Mouse (Mus musculus) frontal cortex, postnatal 14 days (tissue): ENCODE measurements around the gene Tnr.
A peak's percentile ranks its signal among the peaks of the same experiment; 100 is the strongest.

Experiments used
- DNase-seq, 2 experiments: peaks; one replicate each; pipeline ENCODE4 v3.0.0; 2022; ENCODE audit warnings: low spot score in 2 of 2

Gene Tnr

DNA sequence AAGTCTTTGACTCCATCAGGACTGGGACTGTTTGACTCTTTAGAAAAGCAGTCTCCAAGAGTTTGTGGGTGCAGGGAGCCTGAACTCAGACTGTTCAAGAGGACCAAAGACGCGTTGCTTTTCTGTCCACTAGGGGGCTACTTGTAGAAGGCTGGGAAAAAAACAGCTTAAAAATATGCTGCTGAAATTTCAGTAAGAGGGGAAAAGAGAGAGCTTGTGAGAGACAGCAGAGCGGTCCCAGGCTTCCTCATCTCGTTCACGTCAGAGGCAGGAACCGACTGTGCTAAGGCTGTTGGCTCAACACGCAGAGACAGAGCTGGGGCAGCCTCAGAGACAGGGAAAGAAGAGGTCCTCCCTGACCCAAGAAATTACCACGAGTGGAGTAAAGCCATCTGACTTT, at the start of gene Tnr:
Gene Tnr (plus strand): TSS at position 192 of the 400 bp plus-strand sequence.
- DNase-seq = peak; percentile 71 to 78

DNA sequence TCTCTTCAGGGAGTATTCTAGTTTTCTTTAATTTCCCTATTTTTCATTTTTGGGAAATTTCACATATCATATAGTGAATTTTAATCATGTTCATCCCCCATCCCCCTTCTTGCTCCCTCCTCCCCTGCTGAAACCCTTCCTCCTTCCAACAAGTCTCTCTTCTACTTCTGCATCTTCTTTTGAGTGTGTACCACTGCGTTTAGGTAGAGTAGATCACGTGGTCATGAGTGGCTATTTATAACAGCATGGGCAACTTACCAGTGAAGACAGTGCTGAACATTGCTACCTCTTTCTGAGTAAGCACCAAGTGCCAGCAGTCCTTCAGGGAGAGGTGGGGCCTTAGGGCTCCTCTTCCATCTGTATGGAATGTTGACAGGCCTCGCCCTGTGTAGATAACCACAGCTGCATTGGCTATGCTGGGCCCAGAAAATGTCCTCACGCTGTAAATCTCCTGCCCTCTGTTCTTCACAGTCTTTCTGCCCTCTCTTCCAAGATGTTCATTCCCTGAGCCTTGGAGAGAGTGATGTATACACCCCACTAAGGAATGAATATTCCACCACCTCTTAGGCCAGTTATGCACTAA, 33.6 kb upstream of the Tnr start:
- DNase-seq = no peak

DNA sequence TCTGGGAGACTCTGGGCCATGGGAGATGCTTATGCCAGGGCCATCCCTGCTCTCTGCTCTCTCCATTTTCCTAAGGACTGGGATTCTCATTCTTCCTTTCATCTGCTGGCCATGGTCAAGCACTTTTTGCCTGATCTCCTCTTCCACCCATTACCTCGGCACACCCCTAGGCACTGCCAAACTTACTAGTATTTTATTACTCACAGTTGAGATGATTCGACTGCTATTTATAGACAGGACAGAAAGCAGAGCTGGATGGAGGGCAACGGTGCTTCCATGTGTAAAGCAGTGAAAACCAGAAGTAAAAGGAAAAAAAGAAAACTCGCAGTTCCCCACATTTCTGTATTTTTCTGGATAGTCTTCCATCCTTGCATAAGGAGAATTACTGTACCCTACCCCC, 31.0 kb upstream of the Tnr start:
- no peak for DNase-seq

DNA sequence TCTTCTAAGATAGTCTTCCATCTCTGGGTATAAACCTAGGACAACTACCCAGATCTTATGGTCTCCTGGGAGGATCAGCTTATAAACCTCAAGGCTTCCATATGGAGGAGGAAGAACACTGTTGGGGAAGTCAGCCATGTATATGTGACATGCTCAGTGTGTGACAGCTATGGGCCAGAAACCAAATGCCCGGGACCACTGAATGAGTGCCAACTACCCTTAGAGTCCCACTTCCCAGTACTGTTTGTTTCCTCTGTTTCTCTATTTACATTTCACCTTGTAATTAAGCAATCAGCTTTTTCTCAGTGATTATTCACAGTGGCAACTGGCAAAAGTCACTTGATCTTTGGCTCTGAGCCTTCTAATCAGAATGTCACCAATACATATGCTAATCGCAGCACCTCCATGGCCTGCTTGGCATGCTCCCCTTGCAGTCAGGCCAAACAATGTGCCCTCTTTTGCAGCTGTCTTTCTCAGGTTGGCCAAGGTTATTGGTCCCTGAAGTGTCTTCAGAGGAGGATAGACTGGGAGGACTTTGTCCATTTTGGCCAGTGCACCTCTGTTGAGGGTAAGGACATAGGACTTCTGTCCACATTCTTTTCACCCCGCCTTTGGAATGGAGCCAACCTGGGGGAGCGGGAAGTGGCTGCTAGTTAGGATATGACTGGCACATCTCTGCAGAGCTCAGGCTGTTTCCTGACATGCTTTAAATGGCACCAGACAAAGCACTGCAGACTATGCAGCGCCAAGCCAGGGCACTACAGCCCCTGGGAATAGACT, 29.7 kb upstream of the Tnr start:
- DNase-seq = no peak

DNA sequence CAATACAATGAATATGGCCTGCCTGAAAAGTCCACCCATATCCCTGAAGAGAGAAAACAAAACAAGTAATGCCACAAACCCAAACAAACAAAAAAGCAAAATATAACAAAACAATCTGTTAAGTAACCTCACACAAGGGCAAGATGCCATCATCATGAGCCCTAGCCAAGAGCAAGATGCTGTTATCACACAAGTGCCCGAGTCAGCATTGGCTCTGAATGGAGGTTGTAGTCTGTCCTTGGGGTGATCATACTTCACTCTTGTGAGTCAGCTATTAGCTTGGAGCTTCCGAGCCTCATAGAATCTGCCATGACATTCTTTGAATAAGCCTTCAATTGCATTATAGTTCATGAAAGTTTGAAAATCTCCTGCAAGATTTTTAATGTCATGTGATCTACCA, 25.3 kb upstream of the Tnr start:
- DNase-seq = no peak

DNA sequence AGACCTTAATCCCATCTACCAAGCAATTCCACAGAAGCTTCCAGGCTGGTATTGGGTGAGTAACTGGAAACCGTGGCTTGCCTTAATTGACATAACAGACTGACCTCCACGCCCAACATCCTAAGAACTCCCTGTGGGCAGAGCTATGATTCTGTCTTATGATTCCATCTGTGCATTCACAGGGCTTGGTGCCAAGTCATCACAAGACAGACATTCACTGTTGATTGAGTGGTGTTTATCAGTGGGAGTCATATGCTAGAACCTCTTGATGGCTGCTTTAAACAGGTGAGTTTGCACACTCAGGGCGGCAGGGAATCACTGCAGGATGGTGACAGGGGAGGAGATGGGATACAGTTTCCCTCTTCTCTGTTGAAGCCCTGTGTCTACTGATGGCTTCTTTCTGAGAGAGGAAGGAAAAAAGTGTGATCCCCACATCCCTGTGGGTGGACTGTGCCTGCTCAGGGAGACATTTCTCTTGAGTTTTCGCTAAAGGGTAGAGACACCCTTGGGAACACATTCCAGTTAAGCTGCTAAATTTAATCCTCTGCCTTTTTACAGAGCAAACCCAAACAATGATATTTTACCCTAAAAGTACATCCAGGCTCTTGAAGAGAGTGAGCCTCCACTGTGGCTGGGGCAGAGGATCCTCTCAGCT, 23.6 kb upstream of the Tnr start:
- no peak for DNase-seq

DNA sequence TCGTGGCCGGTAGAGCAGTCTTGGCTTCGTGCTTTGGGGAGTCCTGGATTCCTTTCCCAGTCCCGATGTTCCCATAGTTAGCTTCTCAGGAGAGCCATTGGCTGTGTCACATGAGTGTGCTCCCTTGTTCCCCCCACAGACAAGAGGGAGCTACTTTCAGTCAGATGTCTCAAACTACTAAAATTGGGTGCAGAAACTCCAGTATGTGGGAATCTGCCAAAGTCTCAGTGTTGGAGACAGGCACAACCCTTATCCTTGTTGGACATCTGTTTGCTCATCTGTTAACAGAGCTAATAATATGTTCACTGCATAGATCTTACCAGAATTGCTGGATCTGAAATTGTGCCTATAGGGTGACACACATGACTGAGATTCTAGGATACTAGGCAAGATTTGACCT, 21.7 kb upstream of the Tnr start:
- DNase-seq = no peak

DNA sequence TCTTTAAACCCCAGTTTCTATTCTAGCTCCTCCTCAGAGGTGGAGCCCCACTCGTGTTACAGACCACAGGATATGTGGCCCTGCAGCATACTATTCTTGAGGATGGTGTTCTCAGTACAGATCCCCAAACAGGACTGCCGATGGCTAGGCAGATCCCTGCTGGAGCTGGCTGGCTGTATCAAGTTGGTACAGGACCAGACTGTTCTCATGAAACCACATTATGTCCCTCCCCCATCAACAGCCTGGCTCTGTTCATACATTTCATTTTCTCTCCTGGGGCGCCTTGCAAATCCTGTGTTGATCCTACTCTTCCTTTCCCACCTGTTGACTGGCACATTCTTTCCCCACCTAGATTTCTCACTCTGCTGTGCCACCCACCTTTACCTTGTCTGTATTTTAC, 12.9 kb upstream of the Tnr start:
- no peak for DNase-seq

DNA sequence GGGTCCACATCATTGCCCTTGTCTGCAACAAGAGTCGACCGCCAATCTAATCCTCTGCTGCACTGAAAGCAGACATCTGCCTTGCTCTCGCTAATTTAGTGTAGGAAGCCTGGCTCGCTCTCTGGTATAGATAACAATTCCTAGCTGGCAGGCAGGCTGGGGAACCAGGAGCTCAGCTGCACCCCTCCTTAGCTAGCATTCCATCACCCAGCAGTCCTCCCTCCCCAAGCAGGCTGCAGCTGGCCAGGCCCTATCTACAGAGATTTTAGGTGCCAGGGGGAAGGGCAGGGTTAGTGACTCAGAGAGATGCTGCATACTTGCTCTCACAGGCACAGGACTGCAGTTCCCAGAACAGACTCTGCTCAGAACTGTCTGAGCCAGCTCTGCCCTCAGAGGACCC, 5.9 kb upstream of the Tnr start:
- DNase-seq = no peak

DNA sequence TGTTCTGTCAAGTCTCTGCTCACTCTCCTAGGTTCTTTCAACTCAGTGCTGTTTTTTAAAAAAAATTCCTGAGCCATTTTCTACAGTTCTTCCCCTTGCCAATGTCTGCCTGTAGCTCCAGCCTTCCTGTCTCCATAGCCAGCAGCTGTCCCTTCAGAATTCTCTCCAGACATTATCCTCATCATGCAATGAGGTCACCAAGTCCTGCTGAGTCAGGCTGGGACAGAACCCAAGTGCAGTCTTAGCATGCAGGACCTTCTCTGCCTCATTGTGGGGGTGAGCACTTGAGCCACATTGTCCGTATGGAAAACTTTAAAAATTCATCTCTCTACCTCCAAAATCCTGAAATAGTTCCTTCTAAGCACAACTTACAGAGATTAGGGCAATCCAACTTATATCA, 4.4 kb upstream of the Tnr start:
- DNase-seq = no peak

DNA sequence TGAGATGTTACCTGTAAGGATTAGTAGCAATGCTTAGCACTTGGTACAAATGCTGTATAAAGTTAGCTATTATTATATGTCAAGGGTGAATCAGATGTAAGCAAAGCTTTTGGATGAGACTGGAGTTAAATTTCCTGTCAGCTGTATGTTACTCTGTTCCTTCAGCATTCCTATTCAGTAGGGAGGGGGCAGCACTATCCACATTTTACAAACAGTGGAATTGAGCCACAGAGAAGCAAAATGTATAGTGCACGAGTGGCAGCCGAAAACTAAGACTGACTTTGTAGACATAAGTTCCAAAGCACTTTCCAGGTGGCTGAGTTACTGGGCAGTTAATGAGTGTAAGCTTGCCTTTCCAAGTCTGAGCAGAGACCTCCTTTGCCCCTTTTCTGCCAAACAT, 500 bp upstream of the Tnr start:
- DNase-seq = no peak

DNA sequence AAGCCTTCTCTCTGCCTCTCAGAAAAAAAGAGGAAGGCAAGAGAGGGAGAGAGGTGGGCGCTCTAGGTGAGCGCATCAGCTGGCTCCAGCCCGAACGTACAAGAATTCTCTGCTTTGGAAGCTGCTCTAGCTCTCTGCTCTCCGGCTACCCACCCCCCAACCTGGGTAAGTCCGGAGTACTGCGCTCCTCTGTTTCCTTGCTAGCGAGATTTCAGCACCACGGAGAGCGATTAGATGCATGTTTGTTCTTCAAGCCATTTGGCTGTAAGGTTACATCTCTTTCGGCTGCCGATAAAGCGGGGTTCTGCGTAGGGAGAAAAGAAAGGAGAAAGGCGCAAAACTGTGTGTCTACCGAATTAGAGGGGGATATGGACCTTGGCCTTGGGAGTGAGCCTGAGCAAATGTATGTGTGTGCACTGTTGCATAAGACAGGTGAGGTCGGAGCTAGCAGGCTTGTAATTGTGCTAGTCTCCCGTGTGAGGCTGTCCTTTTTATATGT, 531 bp downstream of the Tnr start:
- DNase-seq = peak in 1 of 2 experiments; percentile 47

DNA sequence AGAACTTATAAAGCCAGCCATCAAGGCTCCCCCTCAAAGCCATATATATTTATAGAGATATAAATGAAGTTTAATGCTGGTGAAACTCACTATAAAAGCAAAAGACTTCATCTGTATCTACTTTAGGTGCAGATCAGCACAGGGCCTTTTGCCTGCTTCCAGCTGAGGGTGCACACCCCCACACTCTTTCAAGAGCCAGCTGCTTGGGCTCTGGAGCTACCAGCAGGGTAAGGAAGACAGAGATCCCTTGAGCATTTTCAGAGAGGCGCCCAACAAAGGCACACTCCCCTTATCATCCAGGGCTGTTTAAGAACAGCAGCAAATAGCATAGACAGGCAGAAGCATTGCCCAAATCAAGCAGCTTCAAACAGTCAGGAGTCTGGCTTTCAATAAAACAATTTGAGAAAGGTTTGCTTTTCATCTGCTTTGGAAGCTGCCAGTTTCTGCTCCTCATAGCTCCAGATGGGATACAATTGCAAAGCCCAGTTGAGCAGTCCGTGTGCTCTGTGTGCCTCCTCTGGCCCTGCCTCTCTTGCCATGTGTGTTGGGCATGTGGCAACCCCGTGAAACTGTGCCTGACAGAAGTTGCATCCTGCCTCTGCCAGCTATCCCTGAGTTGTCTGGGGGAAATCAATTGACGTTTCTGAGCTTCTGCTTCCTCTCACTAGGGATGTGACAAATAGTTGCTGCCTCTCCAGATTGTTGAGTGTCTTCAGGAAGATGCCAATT, 9.4 kb downstream of the Tnr start:
- DNase-seq = no peak

DNA sequence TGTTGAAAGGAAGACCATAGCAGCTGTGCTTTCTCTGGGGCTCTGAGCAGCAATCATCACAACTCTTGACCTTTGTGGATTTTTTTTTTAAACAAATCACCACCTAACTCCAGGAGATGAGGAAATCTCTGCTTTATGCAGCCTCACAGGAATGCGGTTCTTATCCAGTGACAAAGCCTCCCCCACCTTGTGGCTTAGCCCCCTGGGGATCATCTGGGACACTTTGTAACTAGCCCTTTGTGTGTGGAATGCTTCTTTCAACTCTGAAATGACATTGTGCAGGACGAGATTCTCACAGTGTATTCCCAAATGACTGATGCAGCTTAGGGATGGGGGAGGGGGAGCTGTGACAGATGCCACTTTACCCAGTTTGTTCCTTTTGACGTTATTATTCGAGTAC, 12.0 kb downstream of the Tnr start:
- no peak for DNase-seq

DNA sequence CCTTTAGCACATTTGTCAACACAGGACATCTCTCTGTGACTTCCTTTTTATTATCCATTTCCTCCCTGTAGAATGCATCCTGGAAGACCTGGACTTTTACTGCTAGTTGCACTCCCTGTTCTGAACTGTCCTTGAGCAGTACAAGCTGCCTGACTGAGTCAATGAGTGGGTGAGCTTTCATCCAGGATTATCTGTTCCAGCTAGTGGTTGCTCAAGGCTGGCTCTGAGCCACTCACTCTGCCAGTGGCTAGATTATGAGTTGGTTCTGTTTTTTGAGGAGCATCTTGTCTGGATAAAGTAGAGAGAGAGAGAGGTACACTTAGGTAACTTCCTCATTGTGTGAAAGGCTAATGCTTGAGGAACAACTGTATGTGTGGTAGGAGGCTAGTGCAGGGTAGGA, 14.0 kb downstream of the Tnr start:
- no peak for DNase-seq

DNA sequence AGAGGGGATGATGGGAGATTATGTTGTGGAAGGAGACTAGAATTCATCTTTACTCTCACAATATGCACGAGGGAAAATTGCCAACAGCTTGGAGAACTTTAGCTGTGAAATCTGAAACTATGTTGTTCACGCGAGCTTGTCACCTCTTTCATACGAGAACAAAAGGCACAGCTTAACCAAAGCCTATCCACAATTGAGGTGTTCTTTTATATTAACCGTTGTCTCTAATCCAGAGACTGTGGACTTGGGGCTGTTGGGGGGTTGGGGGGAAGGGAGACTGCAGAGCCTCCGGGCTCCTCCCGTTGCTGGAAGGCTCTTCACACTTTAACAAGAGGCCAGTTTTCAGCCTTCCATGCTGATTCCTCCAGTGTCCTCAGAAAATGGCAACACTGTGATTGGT, 14.5 kb downstream of the Tnr start:
- DNase-seq = no peak

DNA sequence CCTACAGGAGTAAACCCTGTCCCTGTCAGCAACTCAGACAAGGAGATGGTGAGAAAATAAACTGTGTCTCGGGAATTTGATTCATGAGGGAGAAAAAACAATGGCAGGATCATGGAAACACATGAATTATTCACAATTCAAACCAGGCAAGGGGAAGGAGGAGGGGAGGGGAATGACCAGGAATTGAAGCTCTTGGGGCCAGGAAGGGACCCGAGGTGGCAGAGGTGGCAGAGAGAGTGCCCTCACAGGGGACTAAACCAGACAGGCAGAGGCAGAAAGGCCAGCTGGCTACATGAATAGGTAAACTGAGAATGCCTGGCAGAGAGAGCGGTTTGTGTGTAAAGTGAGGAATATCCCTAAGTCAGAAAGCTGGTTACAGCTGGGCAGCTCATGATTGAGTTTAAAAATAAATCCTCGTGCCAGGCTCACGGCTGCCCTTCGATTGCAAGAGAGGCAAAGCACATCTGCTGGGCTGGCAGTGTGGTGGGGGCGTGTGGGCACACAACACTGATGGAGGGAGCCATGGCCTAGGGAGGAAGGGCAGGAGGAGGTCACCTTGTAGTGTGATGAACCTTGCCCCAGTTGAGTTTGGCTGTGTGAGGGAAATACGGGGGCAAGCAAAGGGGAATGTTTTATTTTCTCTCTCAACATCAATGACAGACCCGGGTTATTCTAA, 22.0 kb downstream of the Tnr start:
- no peak for DNase-seq

DNA sequence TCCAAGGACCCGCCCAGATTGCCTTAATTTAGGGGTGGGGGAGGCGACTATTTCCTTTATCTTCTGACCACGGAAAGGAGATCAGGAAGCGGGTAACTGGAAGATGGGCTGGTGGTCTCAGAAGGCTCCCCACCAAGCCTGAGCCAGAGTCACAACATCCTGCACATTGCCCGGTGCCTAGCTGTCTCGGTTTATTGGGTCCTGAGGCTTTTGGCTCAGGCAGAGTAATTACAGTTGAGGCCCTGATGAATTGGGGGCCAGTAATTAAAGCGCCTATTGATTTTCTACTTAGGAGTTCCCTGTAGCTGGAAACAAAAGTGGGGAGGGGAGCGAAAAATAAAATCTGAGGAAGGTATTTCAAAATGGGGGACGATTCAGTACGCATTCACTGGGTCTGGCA, 27.5 kb downstream of the Tnr start:
- no peak for DNase-seq

DNA sequence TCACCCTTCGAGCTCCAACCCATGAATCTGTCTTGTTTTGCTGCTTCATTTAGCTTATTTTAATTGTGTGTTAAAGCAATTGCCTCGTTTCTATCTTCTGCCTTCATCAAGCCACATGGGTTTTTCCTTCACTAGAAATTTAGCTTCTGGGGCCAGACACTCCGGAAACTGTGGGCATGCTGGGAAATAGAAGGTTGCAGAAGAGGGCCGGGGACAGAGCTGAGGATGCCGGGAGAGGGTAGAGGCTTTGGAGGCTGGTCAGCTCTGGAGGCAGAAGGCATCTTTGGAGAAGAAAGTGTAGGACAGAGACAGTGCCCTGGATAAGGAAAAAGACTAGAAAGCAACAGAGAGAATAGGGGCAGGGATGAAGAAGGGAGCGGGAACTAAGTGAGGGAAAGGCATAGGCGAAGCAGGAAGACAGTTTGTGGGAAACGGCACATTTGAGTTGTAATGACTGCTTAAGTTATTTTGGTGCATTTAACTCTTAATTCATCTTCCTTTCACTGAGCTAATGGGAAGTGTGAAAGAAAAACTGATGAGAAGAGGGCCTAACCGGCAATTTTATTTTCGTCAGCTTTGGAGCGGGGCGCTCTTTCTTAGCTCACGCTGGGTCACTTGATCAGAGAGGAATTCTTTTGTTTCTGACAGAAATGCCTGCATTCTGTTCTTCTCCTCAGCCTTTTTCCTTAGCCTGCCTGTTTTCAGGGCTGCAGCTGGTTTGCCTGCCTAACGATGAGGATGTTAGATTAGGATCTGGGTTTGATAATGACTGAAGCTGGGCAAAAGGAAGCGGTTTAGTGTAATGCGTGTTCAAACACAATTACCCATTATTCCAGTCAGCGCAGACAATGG, 28.2 kb downstream of the Tnr start:
- no peak for DNase-seq

DNA sequence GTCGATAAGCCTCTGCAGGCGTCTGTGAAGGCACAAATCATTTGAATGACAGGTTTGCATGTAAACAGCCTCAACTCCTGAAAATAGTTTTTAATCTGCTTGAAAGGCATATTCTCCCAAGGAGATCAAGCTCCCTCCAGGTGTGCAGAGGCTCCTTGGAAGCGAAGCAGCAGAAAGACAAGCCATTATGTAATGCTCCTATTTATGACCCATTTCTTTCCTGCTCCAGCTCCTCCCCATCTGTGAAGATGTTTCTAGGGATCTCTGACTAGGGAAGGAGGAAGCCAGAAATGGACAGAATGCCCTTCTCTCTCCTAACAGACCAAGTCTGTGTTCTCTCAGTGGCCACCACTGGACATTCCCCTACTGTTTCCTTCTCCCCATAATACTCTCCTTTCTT, 38.0 kb downstream of the Tnr start:
- no peak for DNase-seq

DNA sequence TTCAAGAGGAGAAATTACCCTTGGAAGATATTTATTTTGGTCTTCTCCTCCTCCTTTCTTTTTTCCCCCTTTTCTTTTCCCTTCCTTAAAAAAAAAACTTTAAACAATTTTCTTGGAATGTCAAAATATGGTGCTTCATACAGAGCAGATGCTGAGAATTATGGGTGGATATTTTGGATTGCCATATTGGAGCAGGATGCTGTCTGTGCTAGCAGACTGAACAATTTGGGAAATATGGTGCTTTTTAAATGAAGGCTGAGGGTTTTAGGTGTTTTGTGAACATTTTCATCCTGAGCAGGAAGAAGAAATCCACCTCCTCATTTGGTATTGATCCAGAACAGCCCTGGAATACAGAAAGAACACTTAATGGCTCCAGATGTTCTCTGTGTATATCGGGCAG, 41.6 kb downstream of the Tnr start:
- DNase-seq = no peak
